Mouse (Mus musculus): ENCODE results near the gene Olfr66. TPM values are rescaled to one million over a fixed set of nuclear protein-coding genes. Genes with fewer than 3 reads are reported as not detected.

Olfr66 gene
- total RNA-seq, 2 experiments from 2014 or later = not detected

Other genes with a start within 250 kb of the Olfr66 start
- not detected for gene Olfr622, start 243.6 kb downstream of the Olfr66 start, total RNA-seq (2021)
- not detected for gene Olfr623, start 222.6 kb downstream of the Olfr66 start, total RNA-seq (2021)
- gene Olfr624, start 215.1 kb downstream of the Olfr66 start, total RNA-seq (2021) = not detected
- gene Olfr625-ps1, start 203.5 kb downstream of the Olfr66 start, total RNA-seq (2021) = not detected
- not detected for gene Olfr243, start 171.6 kb downstream of the Olfr66 start, total RNA-seq (2021)
- not detected for gene Olfr628, start 155.9 kb downstream of the Olfr66 start, total RNA-seq (2021)
- gene Olfr629, start 141.3 kb downstream of the Olfr66 start, total RNA-seq (2021) = not detected
- gene Olfr630, start 128.9 kb downstream of the Olfr66 start, total RNA-seq (2021) = not detected
- not detected for gene Olfr69, start 114.7 kb downstream of the Olfr66 start, total RNA-seq (2021)
- not detected for gene Olfr68, start 106.6 kb downstream of the Olfr66 start, total RNA-seq (2021)
- gene Olfr67, start 94.4 kb downstream of the Olfr66 start, total RNA-seq (2021) = not detected
- gene Hbb-bt, start 72.3 kb downstream of the Olfr66 start, total RNA-seq (2021) = 100 to 1,000 TPM; 243 to 471 TPM
- 1,000 to 10,000 TPM; 1,998 to 3,266 TPM for gene Hbb-bs, start 58.2 kb downstream of the Olfr66 start, total RNA-seq (2021)
- not detected for gene Hbb-bh2, start 45.7 kb downstream of the Olfr66 start, total RNA-seq (2021)
- gene Hbb-bh1, start 43.1 kb downstream of the Olfr66 start, total RNA-seq (2021) = not detected
- not detected for gene Hbb-y, start 33.0 kb downstream of the Olfr66 start, total RNA-seq (2021)
- gene Olfr64, start 8.2 kb upstream of the Olfr66 start, total RNA-seq (2021) = not detected
- gene Olfr65, start 17.2 kb upstream of the Olfr66 start, total RNA-seq (2021) = not detected
- gene Olfr631, start 42.6 kb upstream of the Olfr66 start, total RNA-seq (2021) = not detected
- gene Olfr632, start 48.1 kb upstream of the Olfr66 start, total RNA-seq (2021) = not detected
- gene Olfr633, start 58.2 kb upstream of the Olfr66 start, total RNA-seq (2021) = not detected
- gene Olfr635, start 84.9 kb upstream of the Olfr66 start, total RNA-seq (2021) = not detected
- gene Olfr638, start 112.5 kb upstream of the Olfr66 start, total RNA-seq (2021) = not detected
- gene Olfr639, start 131.1 kb upstream of the Olfr66 start, total RNA-seq (2021) = not detected
- gene Olfr640, start 139.3 kb upstream of the Olfr66 start, total RNA-seq (2021) = not detected
- gene Olfr641, start 149.2 kb upstream of the Olfr66 start, total RNA-seq (2021) = not detected
- not detected for gene Olfr642, start 166.4 kb upstream of the Olfr66 start, total RNA-seq (2021)
- not detected for gene 4930516K23Rik, start 175.2 kb upstream of the Olfr66 start, total RNA-seq (2021)
- not detected for gene Olfr644, start 185.6 kb upstream of the Olfr66 start, total RNA-seq (2021)
- not detected for gene Olfr645, start 199.2 kb upstream of the Olfr66 start, total RNA-seq (2021)
- not detected for gene Olfr646, start 218.6 kb upstream of the Olfr66 start, total RNA-seq (2021)
- gene Ubqln5, start 243.6 kb upstream of the Olfr66 start, total RNA-seq (2021) = not detected